Mouse (Mus musculus) CD4-positive, CD25-positive, alpha-beta regulatory T cell, adult 9 weeks (primary cell): ENCODE measurements around the gene Retreg2. TPM values are rescaled to one million over a fixed set of nuclear protein-coding genes. Genes with fewer than 3 reads are reported as not detected.

Experiments used
- polyA plus RNA-seq: library from polyadenylated mRNA; unstranded; fragments of 100-300 nt; shearing (Covaris generic); gene quantifications from one replicate; pipeline ENCODE4 v1.2.1, GENCODE M21; 2017

The Retreg2 gene
- 14.4 TPM for polyA plus RNA-seq

GRCm38 (mm10) chr1:75142301-75143261, at the start of gene Retreg2, which contains the start of gene Cnppd1:
Gene Retreg2, plus strand, starts transcription at chr1:75142778.
Gene Cnppd1, minus strand, starts transcription at chr1:75142711.

GRCm38 (mm10) chr1:75124346-75125321, 17.9 kb upstream of the Retreg2 start, which contains the start of gene Nhej1:
Gene Nhej1, minus strand, starts transcription at chr1:75125200.

GRCm38 (mm10) chr1:75133421-75134207, 9.0 kb upstream of the Retreg2 start, which contains the start of gene Slc23a3:
Gene Slc23a3, minus strand, starts transcription at chr1:75133890.

DNA sequence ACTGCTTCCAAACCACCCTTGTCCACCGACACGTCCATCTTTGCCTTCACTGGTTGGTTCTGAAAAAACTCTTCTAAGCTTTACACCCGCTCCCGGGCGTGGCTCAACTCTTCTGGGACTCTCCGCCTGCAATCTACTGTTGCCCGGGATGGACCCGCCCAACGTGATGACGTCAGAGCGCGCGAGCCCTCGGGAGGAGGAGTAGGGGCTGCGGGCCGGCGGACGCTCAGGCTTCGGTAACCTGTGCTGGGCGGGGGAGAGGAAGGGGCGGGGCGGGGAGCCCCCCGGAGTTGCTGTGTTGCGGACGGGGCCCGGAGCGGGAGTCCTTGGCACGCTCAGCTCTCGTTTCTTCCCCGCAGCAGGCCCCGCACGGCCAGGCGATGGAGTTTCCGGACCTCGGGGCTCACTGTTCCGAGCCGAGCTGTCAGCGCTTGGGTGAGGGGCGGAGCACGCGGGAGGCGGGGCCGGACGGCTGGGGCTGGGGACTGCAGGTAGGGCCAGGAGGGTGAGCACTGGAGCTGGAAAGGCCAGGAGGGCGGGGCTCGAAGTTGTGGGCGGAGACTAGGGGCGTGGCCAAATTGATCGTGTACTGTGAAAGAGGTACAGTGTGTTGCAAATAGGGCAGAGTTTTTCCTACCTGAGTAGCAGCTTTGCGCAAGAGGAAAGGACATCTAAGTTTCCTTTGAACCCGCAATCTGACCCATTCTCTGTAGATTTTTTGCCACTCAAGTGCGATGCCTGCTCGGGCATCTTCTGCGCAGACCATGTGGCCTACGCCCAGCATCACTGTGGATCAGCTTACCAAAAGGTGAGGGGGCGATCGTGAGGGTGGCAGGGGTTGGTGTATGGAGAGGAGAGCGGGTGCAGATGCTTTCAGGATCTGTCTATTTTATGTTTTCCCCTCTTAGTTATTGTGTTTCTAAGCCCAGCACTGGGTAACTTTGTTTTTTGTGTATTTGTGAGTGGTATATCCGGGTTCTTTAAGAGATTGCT, 26.2 kb downstream of the Retreg2 start, which contains the start of gene Zfand2b:
TSS of gene Zfand2b (plus strand) at position 175 of the 993 bp plus-strand sequence.

DNA sequence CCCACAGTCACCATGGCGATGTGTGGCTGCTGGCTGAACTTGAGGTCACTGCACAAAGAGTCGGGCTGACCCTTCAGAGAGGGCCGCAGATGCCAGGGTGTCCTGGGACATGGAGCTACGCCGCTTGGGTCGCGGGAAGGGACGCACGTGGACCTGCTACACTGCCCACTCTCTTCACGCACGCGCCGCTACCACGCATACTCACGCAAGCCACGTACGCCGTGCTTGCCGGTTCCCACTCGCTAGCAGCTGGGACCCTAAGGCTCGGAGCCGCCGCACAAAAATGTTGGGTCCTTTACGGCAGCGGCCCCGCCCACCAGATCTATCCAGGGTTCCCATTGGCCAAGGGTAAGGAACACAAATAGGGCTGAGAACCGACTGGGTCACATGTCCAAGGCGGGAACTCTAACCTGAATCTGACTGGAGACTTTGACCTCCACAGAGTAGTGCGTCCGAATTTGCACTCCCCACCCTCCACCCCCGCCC, 37.6 kb downstream of the Retreg2 start, which contains the start of gene Abcb6:
TSS of gene Abcb6 (minus strand) at position 288 of the 486 bp plus-strand sequence.

DNA sequence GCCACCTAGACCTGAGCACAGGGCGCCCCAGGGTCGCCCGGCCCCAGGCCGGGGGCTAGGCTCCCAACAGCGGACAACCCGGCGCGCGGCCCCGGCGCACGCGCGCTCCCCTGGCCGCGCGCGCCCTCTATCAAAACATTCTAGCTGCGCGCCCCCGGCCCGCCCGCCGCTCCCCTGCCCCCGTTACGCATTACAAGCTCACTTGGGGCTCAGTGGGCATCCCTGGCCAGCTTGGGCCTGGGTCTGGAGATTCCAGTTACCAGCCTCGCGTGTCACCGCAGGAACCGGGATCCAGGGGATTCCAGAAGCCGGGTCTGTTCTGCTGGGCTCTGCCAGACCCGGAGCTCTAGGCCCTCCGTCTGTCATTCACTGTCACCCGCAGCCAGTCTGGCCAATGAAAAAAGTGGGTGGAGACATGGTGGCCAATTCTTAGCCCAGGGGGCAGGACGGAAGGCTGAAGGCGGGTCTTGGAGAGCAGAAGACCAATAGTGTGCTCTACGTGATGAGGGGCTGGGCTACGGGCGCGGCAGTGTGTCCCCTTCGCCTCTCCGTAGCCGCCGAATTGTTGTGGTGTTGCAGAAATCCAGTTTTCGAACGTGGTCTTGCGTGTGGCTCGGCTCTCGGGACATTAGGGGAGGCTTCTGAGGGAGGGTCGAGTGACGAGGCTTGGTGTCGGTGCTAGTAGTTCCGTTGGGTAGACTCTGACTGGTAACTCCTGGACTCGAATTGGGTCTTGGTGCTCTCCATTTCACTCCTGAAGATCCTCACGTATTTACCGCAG, 49.2 kb downstream of the Retreg2 start, which contains the start of the genes Ankzf1 and Atg9a:
TSS of gene Ankzf1 (plus strand) at position 530 of the 781 bp plus-strand sequence.
TSS of gene Atg9a (minus strand) at position 575 of the 781 bp plus-strand sequence.

Other genes with a start within 250 kb of the Retreg2 start
- not detected for gene Cryba2, start 249.6 kb upstream of the Retreg2 start, polyA plus RNA-seq
- not detected for gene Cfap65, start 207.2 kb upstream of the Retreg2 start, polyA plus RNA-seq
- gene Ihh, start 191.1 kb upstream of the Retreg2 start, polyA plus RNA-seq, result 0.11 TPM
- gene Nhej1, start 17.6 kb upstream of the Retreg2 start, polyA plus RNA-seq, result 9.8 TPM
- gene Slc23a3, start 8.9 kb upstream of the Retreg2 start, polyA plus RNA-seq, result 0.42 TPM
- gene Cnppd1, start 67 bp upstream of the Retreg2 start, polyA plus RNA-seq, result 200 TPM
- gene Zfand2b, start 25.9 kb downstream of the Retreg2 start, polyA plus RNA-seq, result 79.1 TPM
- 8.7 TPM for gene Abcb6, start 37.6 kb downstream of the Retreg2 start, polyA plus RNA-seq
- 49.9 TPM for gene Ankzf1, start 49.4 kb downstream of the Retreg2 start, polyA plus RNA-seq
- gene Atg9a, start 49.4 kb downstream of the Retreg2 start, polyA plus RNA-seq, result 28.0 TPM
- gene Glb1l, start 68.0 kb downstream of the Retreg2 start, polyA plus RNA-seq, result 15.1 TPM
- gene Stk16, start 68.1 kb downstream of the Retreg2 start, polyA plus RNA-seq, result 114 TPM
- gene Tuba4a, start 77.1 kb downstream of the Retreg2 start, polyA plus RNA-seq, result 403 TPM
- 0.84 TPM for gene A630095N17Rik, start 89.3 kb downstream of the Retreg2 start, polyA plus RNA-seq
- 32.8 TPM for gene Dnajb2, start 93.6 kb downstream of the Retreg2 start, polyA plus RNA-seq
- gene Ptprn, start 121.7 kb downstream of the Retreg2 start, polyA plus RNA-seq, result 0.15 TPM
- not detected for gene Resp18, start 135.6 kb downstream of the Retreg2 start, polyA plus RNA-seq
- gene Dnpep, start 175.2 kb downstream of the Retreg2 start, polyA plus RNA-seq, result 88.1 TPM
- not detected for gene Des, start 217.6 kb downstream of the Retreg2 start, polyA plus RNA-seq
- 0.42 TPM for gene Speg, start 232.5 kb downstream of the Retreg2 start, polyA plus RNA-seq